Mouse (Mus musculus): ENCODE data around the gene Miga2.

- TF ChIP-seq CTCF (IDR thresholded peaks at IDR 0.05; ENCODE audit: control insufficient read depth, insufficient read depth, insufficient replicate concordance, low read depth, low read length): no peak
- no peak for TF ChIP-seq POLR2A (IDR thresholded peaks at IDR 0.05; ENCODE audit: control insufficient read depth, low read depth, low read length)
These were observed 38.7 kb upstream of the Miga2 start for GRCm38 (mm10) chr2:30325296-30325695.
